Mouse (Mus musculus): ENCODE measurements around the gene Macrod2.

DNA sequence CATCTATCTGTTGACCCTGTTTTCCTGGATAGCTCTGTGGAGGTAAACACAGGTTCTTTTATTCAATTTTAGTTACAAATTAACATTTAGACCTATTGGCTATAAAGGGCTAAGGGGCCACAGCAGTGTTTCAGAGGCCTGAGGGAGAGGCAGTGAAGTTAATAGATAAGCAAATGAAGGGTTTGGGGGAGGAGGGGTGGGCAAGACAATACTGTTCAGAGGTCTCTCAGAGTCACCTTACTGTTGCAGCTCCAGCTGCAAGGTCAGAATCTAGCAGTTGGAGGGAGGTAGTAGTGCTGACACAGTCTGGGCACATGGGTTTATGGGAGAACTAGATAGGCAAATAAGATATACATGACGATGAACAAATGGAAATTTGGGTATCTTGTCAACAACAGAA lies 1156.6 kb downstream of the Macrod2 start:
- TF ChIP-seq CTCF (IDR thresholded peaks at IDR 0.05) (no peak), EP300 (IDR thresholded peaks at IDR 0.05) (no peak)

Measured in lung, postnatal 0 days (tissue).